Mouse (Mus musculus) ES-Bruce4 (cell line): ENCODE results near the gene Mlxipl. TPM values are rescaled to one million over a fixed set of nuclear protein-coding genes. Genes with fewer than 3 reads are reported as not detected.
A peak's percentile ranks its signal among the peaks of the same experiment; 100 is the strongest.

Source experiments
- H3K27ac ChIP-seq: 2 replicates; pipeline ENCODE4 v1.5.1; 2012; ENCODE audit warnings: low read length, inconsistent platforms; ENCODE audit not compliant: insufficient read depth
- H3K27me3 ChIP-seq: 2 replicates; pipeline ENCODE4 v1.6.1; 2012; ENCODE audit warnings: mild to moderate bottlenecking, low read length, inconsistent platforms; ENCODE audit not compliant: control insufficient read depth, poor library complexity, insufficient read depth, severe bottlenecking
- H3K36me3 ChIP-seq: 2 replicates; pipeline ENCODE4 v1.6.1; 2012; ENCODE audit warnings: inconsistent platforms, mild to moderate bottlenecking, low read length, moderate library complexity; ENCODE audit not compliant: control insufficient read depth, poor library complexity, insufficient read depth, severe bottlenecking
- H3K4me1 ChIP-seq: one replicate; pipeline ENCODE4 v1.8.1; 2011; ENCODE audit warnings: low read length; ENCODE audit not compliant: control insufficient read depth, insufficient read depth
- H3K4me3 ChIP-seq: 2 replicates; pipeline ENCODE4 v1.5.1; 2011; ENCODE audit warnings: low read depth, mild to moderate bottlenecking, low read length
- H3K9ac ChIP-seq: 2 replicates; pipeline ENCODE4 v1.6.1; 2012; ENCODE audit warnings: low read depth, mild to moderate bottlenecking, inconsistent platforms; ENCODE audit not compliant: poor library complexity, severe bottlenecking
- H3K9me3 ChIP-seq: replicated peaks from 2 replicates; pipeline ENCODE4 v1.6.1; 2012; ENCODE audit warnings: mild to moderate bottlenecking, low read length, inconsistent platforms; ENCODE audit not compliant: control insufficient read depth, poor library complexity, insufficient read depth, severe bottlenecking
- CTCF ChIP-seq: IDR thresholded peaks from one replicate; pipeline ENCODE4 v1.8.1; 2011; ENCODE audit warnings: low read depth, low read length
- EP300 ChIP-seq: IDR thresholded peaks from 2 replicates; pipeline ENCODE4 v1.6.1; 2011; ENCODE audit warnings: low read depth, low read length; ENCODE audit not compliant: insufficient read depth
- POLR2A ChIP-seq: IDR thresholded peaks from one replicate; pipeline ENCODE4 v1.8.1; 2011; ENCODE audit warnings: low read length; ENCODE audit not compliant: insufficient read depth
- polyA plus RNA-seq: library from polyadenylated mRNA; stranded (reverse); fragments of >200 nt; gene quantifications from 2 replicates; pipeline ENCODE4 v1.2.4, GENCODE M21; 2011; ENCODE audit warnings: low read depth; ENCODE audit not compliant: missing spikeins, insufficient read depth, insufficient read length

Gene Mlxipl
- polyA plus RNA-seq, 1 experiment, result 3.8 TPM

DNA sequence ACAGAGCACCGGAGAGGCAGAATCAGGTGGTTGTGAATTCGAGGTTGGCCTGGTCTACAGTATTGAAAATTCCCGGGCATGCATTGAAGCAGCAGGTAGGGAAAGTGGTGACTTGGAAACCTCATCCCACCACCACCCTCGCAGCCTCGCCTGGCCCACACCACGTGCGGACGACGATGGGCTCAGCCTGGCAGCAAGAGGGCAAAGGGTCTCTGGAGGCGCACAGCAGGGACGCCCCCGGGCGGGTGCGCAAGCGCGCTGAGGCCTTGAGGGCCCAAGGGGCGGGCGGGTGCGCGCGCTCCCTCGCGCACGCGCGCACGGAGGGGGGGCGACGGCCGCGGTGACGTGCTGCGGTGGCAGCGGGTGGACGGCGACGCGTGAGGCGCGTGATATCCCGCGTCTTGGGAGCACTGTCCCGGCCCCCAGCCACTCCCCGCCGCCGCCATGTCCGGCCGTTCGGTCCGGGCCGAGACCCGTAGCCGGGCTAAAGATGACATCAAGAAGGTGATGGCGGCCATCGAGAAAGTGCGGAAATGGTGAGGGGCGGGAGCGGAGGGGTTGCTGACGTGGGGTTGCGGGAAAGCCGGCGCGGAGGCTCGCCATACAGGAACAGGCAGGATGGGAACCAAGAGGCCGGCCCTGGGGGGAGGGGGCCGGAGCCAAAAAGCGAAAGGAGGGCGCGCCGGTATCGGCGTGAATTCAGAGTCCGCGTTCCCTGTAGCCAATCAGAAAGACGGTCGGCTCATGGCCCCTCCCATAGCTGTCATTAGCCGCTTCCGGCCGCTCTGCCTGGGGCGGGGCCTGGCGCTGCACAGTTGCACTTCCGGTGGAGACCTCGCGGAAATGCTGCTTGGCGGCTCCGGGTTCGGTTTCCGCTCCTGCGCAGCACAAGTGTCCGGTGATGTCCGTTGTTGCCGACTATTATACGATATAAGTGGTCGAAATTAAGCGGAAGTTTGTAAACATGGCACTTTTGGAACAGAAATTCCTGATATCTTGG is 78.7 kb downstream of the Mlxipl start, which contains the start of gene Bcl7b:
Gene Bcl7b (plus strand): TSS at position 221 of the 1,000 bp plus-strand sequence.
- H3K9ac ChIP-seq, result peak within 1 kb of the TSS; percentile 83
- H3K27ac ChIP-seq, result peak within 1 kb of the TSS; percentile 88
- peak within 1 kb of the TSS; percentile 97 for H3K4me3 ChIP-seq
- H3K36me3 ChIP-seq, result peaks cover 7% of the 10 kb centered on the region
- H3K27me3 ChIP-seq, result no peaks in the 10 kb centered on the region
- H3K4me1 ChIP-seq, result no peaks in the 10 kb centered on the region
- no peaks in the 10 kb centered on the region for H3K9me3 ChIP-seq
- TF ChIP-seq CTCF (no peak), EP300 (no peak), POLR2A (peak; percentile 58)

DNA sequence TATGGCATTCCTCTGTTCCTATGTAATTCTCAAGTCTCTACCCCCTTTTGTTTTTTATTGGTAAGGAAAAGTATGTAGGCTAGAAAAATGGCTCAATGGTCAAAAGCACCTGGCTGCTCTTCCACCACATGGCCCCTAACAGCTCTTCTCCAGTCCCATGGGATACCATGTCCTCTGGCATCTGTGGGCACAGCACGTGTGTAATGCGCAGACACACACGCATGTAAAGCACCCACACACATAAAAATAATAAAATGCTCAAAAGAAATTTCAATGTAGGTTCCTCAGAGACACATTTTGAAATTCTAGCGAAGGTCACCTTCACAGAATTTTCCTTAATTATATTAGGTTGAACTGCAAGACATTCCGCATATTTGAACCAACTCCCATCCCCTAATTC is 79.8 kb downstream of the Mlxipl start:
- H3K4me1 ChIP-seq, result no peaks in the 10 kb centered on the region
- H3K9ac ChIP-seq, result peak overlapping the region; percentile 83
- peaks cover 7% of the 10 kb centered on the region for H3K36me3 ChIP-seq
- peak overlapping the region; percentile 88; the same call in 1 of the 2 replicates for H3K27ac ChIP-seq
- peak overlapping the region; percentile 97 for H3K4me3 ChIP-seq
- no peaks in the 10 kb centered on the region for H3K27me3 ChIP-seq
- TF ChIP-seq CTCF (no peak), POLR2A (no peak), EP300 (no peak)
- H3K9me3 ChIP-seq, result no peaks in the 10 kb centered on the region

DNA sequence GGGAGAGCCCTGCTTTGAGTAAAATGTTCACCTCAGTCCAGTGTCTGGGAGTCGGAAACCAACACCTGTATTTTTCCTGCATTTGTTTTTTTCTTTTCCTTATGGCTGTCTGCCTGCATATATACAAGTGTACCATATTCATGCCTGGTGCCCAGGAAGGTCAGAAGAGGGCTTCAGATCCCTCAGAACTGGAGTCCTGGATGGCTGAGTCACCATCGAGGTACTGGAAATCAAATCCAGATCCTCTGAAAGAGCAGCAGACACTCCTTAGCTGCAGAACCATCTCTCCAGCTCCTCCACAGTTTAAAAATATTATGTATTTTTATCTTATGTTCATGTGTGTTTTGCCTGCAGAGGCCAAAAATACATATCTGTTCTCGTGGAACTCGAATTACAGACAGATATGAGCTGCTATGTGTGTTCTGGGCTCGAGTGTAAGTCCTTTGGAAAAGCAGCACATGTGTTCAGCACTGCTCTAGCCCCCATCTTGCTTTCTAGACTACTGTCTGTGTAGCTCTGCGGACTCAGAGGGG is 82.1 kb downstream of the Mlxipl start:
- Histone ChIP-seq H3K4me3 (no peak overlapping the region), H3K9ac (no peak overlapping the region), H3K4me1 (peaks cover 2% of the 10 kb centered on the region), H3K27ac (no peak overlapping the region), H3K27me3 (no peaks in the 10 kb centered on the region), H3K9me3 (no peaks in the 10 kb centered on the region), H3K36me3 (peaks cover 7% of the 10 kb centered on the region)
- TF ChIP-seq CTCF, result no peak
- no peak for TF ChIP-seq POLR2A

DNA sequence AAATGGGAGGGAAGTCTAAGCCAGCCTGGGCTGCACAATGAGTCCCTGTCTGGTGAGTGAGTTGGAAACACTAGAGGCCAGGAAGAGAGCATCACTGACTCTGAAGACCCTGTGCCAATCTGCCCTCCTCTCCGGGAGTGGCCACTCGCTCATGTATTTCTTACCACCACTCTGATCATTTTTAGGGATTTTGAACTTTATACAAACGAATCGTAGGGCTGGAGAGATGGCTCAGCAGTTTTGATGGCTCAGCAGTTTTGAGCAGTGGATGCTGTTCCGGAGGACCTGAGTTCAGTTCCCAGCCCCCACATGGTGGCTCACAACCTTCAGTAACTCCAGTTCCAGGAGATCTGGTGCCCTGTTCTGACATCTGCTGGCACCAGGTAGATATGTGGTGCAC is 83.3 kb downstream of the Mlxipl start:
- Histone ChIP-seq H3K9me3 (no peaks in the 10 kb centered on the region), H3K4me3 (no peak overlapping the region), H3K9ac (no peak overlapping the region), H3K27me3 (no peaks in the 10 kb centered on the region), H3K36me3 (peaks cover 7% of the 10 kb centered on the region), H3K27ac (no peak overlapping the region), H3K4me1 (peaks cover 2% of the 10 kb centered on the region)
- TF ChIP-seq CTCF, result no peak
- TF ChIP-seq EP300, result no peak
- no peak for TF ChIP-seq POLR2A

GRCm38 (mm10) chr5:135175086-135175485 is 85.4 kb downstream of the Mlxipl start:
- no peaks in the 10 kb centered on the region for H3K27me3 ChIP-seq
- no peaks in the 10 kb centered on the region for H3K9me3 ChIP-seq
- peak overlapping the region; percentile 35 for H3K27ac ChIP-seq
- no peak for TF ChIP-seq EP300
- TF ChIP-seq CTCF, result peak; percentile 38
- TF ChIP-seq POLR2A, result no peak
- H3K9ac ChIP-seq, result no peak overlapping the region
- no peak overlapping the region for H3K4me3 ChIP-seq
- H3K36me3 ChIP-seq, result peaks cover 7% of the 10 kb centered on the region
- peaks cover 3% of the 10 kb centered on the region for H3K4me1 ChIP-seq

DNA sequence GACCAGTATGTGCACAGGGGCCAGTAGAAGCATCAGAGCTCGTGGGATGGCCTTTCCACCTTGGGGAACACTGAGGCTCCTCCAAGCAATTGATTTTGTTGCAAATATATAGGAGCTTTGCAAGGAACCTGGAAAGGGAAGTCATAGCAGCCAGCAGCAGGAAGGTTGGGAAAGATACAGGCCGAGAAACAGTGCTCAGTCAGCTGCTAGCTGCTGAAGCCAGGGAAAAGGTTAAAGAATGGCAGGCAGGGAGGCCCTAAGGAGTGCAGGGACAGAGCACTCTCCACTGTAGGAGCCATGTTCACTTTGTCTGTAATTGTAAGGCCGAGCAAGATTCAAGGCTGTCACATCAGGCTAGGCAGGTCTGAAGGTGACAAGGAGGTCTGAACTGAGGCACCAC is 88.8 kb downstream of the Mlxipl start:
- H3K9ac ChIP-seq, result no peak overlapping the region
- H3K4me1 ChIP-seq, result peaks cover 8% of the 10 kb centered on the region
- H3K9me3 ChIP-seq, result no peaks in the 10 kb centered on the region
- peaks cover 3% of the 10 kb centered on the region for H3K36me3 ChIP-seq
- H3K27me3 ChIP-seq, result no peaks in the 10 kb centered on the region
- TF ChIP-seq CTCF, result no peak
- no peak for TF ChIP-seq POLR2A
- no peak for TF ChIP-seq EP300
- H3K4me3 ChIP-seq, result no peak overlapping the region
- H3K27ac ChIP-seq, result no peak overlapping the region
